Mouse (Mus musculus): Measurements from ENCODE around the gene Pcgf2.
"Not testable (repeated sequence)": the region's sequence is repeated elsewhere in the genome, so short reads cannot be mapped to it uniquely, and the experiment has no call there.

Gene Pcgf2

GRCm38 (mm10) chr11:97650341-97650740 lies 50.0 kb downstream of the Pcgf2 start:
- no peak for DNase-seq (ENCODE audit: low spot score)

GRCm38 (mm10) chr11:97648541-97648940 lies 51.8 kb downstream of the Pcgf2 start:
- DNase-seq (ENCODE audit: low spot score), result not testable (repeated sequence)

GRCm38 (mm10) chr11:97644834-97645233 lies 55.5 kb downstream of the Pcgf2 start:
- DNase-seq (ENCODE audit: low spot score), result no peak

- DNase-seq (ENCODE audit: low spot score), result no peak
Observed at GRCm38 (mm10) chr11:97643380-97644055, 56.8 kb downstream of the Pcgf2 start.

DNA sequence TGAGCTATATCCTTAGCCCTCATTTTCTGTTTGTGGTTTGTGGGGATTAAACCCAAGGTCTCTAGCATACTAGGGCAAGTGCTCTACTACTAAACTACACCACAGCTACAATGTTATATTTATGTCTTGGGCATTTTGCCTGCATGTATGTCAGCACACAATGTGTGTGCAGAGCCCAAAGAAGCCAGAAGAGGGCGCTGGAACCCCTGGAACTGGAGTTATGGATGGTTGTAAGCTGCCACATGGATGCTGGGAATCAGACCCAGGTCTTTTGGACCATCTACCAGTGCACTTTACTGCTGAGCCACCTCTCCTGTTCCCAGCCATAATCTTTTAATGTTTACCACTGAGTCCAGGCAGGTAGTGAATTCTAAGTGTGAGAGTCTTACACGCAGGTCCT lies 57.6 kb downstream of the Pcgf2 start:
- DNase-seq (ENCODE audit: low spot score), result no peak

- no peak for DNase-seq (ENCODE audit: low spot score)
Observed at GRCm38 (mm10) chr11:97641668-97642067, 58.6 kb downstream of the Pcgf2 start.
